Mouse (Mus musculus) CH12.LX (cell line): ENCODE data around the gene Cmip. TPM values are rescaled to one million over a fixed set of nuclear protein-coding genes. Genes with fewer than 3 reads are reported as not detected.

Source experiments
- DNase-seq: peaks from one replicate; pipeline ENCODE4 v3.0.0-alpha.2; 2013; ENCODE audit errors: extremely low read depth
- H3K27ac ChIP-seq: 2 replicates; pipeline ENCODE4 v1.5.1; 2012; ENCODE audit warnings: low read depth, mild to moderate bottlenecking, control low read depth, moderate library complexity; ENCODE audit not compliant: insufficient read depth
- H3K27me3 ChIP-seq: replicated peaks from 2 replicates; pipeline ENCODE3; 2012; ENCODE audit warnings: inconsistent platforms
- H3K36me3 ChIP-seq, 2 experiments: replicated peaks in 1 of 2; 2 replicates each; pipeline versions ENCODE3 to v1.6.1; 2012; ENCODE audit warnings: inconsistent platforms in 1 of 2, low read length in 1 of 2, mild to moderate bottlenecking in 1 of 2, mixed read lengths in 1 of 2, moderate library complexity in 1 of 2; ENCODE audit not compliant: control insufficient read depth in 1 of 2, insufficient read depth in 1 of 2
- H3K4me1 ChIP-seq, 2 experiments: 2 replicates each; pipeline ENCODE4 v1.6.1; 2012; ENCODE audit warnings: inconsistent platforms in 1 of 2, moderate library complexity in 1 of 2; ENCODE audit not compliant: insufficient read depth in 2 of 2, control insufficient read depth in 1 of 2
- H3K4me2 ChIP-seq: 2 replicates; pipeline ENCODE4 v1.6.1; 2012; ENCODE audit warnings: low read depth, mild to moderate bottlenecking, control low read depth; ENCODE audit not compliant: poor library complexity, insufficient read depth, severe bottlenecking
- H3K4me3 ChIP-seq, 3 experiments: fragments of 150-350 bp in 1 of 3; sonication (generic) in 1 of 3; replicated peaks in 1 of 3; 2 replicates each; pipeline versions ENCODE3 to v1.5.1; 2011 to 2012; ENCODE audit warnings: low read depth in 2 of 3, low read length in 2 of 3, mild to moderate bottlenecking in 2 of 3, moderate library complexity in 2 of 3, control low read depth in 1 of 3, improper control_type of control experiment in 1 of 3, inconsistent platforms in 1 of 3, mixed read lengths in 1 of 3; ENCODE audit not compliant: poor library complexity in 1 of 3
- H3K79me2 ChIP-seq: replicated peaks from 2 replicates; pipeline ENCODE4 v1.6.1; 2012; ENCODE audit warnings: mild to moderate bottlenecking, moderate library complexity; ENCODE audit not compliant: control insufficient read depth, poor library complexity, insufficient read depth, severe bottlenecking; ENCODE audit errors: extremely low read depth
- H3K9ac ChIP-seq: 2 replicates; pipeline ENCODE4 v1.6.1; 2012; ENCODE audit warnings: low read depth, mild to moderate bottlenecking, control low read depth, moderate library complexity; ENCODE audit not compliant: insufficient read depth
- H3K9me3 ChIP-seq: replicated peaks from 2 replicates; pipeline ENCODE3; 2012; ENCODE audit warnings: low read length, inconsistent platforms, mixed read lengths
- BHLHE40 ChIP-seq: IDR thresholded peaks from 2 replicates; pipeline ENCODE4 v1.6.1; 2011; ENCODE audit warnings: mild to moderate bottlenecking, low read depth, low read length, improper control_type of control experiment
- CHD2 ChIP-seq: IDR thresholded peaks from 2 replicates; pipeline ENCODE4 v1.6.1; 2011; ENCODE audit warnings: low read length, improper control_type of control experiment
- ELF1 ChIP-seq: IDR thresholded peaks from 2 replicates; pipeline ENCODE4 v1.6.1; 2014; ENCODE audit warnings: low read depth, mild to moderate bottlenecking, inconsistent platforms, low read length, improper control_type of control experiment
- ETS1 ChIP-seq: conservative IDR thresholded peaks from 2 replicates; pipeline ENCODE4 v1.6.1; 2012; ENCODE audit warnings: low read depth, mild to moderate bottlenecking, inconsistent platforms, low read length, improper control_type of control experiment, moderate library complexity
- GABPA ChIP-seq: IDR thresholded peaks from 2 replicates; pipeline ENCODE4 v1.6.1; 2012; ENCODE audit warnings: low read depth, low read length, improper control_type of control experiment, inconsistent platforms; ENCODE audit not compliant: insufficient replicate concordance
- JUN ChIP-seq: IDR thresholded peaks from 2 replicates; pipeline ENCODE4 v1.6.1; 2011; ENCODE audit warnings: low read depth, mild to moderate bottlenecking, low read length, improper control_type of control experiment, moderate library complexity; ENCODE audit not compliant: insufficient read depth
- KAT2A ChIP-seq: IDR thresholded peaks from 2 replicates; pipeline ENCODE4 v1.6.1; 2012; ENCODE audit warnings: low read length, improper control_type of control experiment, inconsistent platforms; ENCODE audit not compliant: insufficient replicate concordance
- MAX ChIP-seq: IDR thresholded peaks from 2 replicates; pipeline ENCODE4 v1.6.1; 2011; ENCODE audit warnings: low read length, improper control_type of control experiment
- MAZ ChIP-seq: IDR thresholded peaks from 2 replicates; pipeline ENCODE4 v1.6.1; 2012; ENCODE audit warnings: low read depth, mild to moderate bottlenecking, inconsistent platforms, low read length, improper control_type of control experiment, moderate library complexity
- MYC ChIP-seq: IDR thresholded peaks from 2 replicates; pipeline ENCODE4 v1.6.1; 2011; ENCODE audit warnings: low read depth, mild to moderate bottlenecking, improper control_type of control experiment, low read length
- RCOR1 ChIP-seq: conservative IDR thresholded peaks from 2 replicates; pipeline ENCODE4 v1.6.1; 2012; ENCODE audit warnings: low read depth, mild to moderate bottlenecking, inconsistent platforms, low read length, improper control_type of control experiment
- TBP ChIP-seq: conservative IDR thresholded peaks from 2 replicates; pipeline ENCODE4 v1.6.1; 2011; ENCODE audit warnings: low read depth, low read length, improper control_type of control experiment
- USF1 ChIP-seq: IDR thresholded peaks from 2 replicates; pipeline ENCODE4 v1.6.1; 2014; ENCODE audit warnings: low read depth, mild to moderate bottlenecking, inconsistent platforms, low read length, improper control_type of control experiment
- ZC3H11A ChIP-seq: IDR thresholded peaks from 2 replicates; pipeline ENCODE4 v1.6.1; 2012; ENCODE audit warnings: low read depth, mild to moderate bottlenecking, inconsistent platforms, low read length, improper control_type of control experiment
- ZMIZ1 ChIP-seq: IDR thresholded peaks from 2 replicates; pipeline ENCODE4 v1.6.1; 2012; ENCODE audit warnings: low read depth, mild to moderate bottlenecking, inconsistent platforms, low read length, improper control_type of control experiment
- ZNF384 ChIP-seq: IDR thresholded peaks from 2 replicates; pipeline ENCODE4 v1.6.1; 2012; ENCODE audit warnings: low read depth, low read length, improper control_type of control experiment, inconsistent platforms
- dilution Hi-C: fragments of 300-500 bp; cut with MboI; formaldehyde crosslinking; loops from 2 replicates; pipeline ENCODE4 v1.14.3; 2020; ENCODE audit warnings: low sequenced_read_pairs; ENCODE audit not compliant: extremely low pct_unique_long_range_greater_than_20kb, extremely low pct_ligation_motif_present
- in situ Hi-C: fragments of 300-500 bp; cut with MboI; formaldehyde crosslinking; loops from 3 replicates; pipeline ENCODE4 v1.14.3; 2019; ENCODE audit warnings: low sequenced_read_pairs, low pct_ligation_motif_present, low pct_unique_long_range_greater_than_20kb, mixed read lengths
- polyA plus RNA-seq: library from polyadenylated mRNA; unstranded; fragments of >175 nt; gene quantifications from 2 replicates; pipeline ENCODE4 v1.2.1, GENCODE M21; 2012; ENCODE audit warnings: low read depth; ENCODE audit not compliant: insufficient read length
- total RNA-seq, 2 experiments: library from RNA; depleted of rRNA; stranded (reverse); fragments of 300-350 nt in 1 of 2; fragments of >200 nt in 1 of 2; gene quantifications; 2 replicates each; pipeline ENCODE4 v1.2.3; 2012 to 2014

Cmip gene
- total and polyA plus RNA-seq, 3 experiments = 5.2 to 39.0 (median 16.5) TPM

GRCm38 (mm10) chr8:117289016-117289415, 32.2 kb downstream of the Cmip start:
- Histone ChIP-seq H3K36me3 (peaks cover 6 to 63% of the 10 kb centered on the region in 2 experiments), H3K27me3 (no peaks in the 10 kb centered on the region), H3K27ac (no peak overlapping the region), H3K4me1 (peaks cover 20 to 92% of the 10 kb centered on the region in 2 experiments), H3K4me2 (no peak overlapping the region), H3K4me3 (no peak overlapping the region), H3K9ac (no peak overlapping the region), H3K9me3 (peaks cover 6% of the 10 kb centered on the region), H3K79me2 (peaks cover 29% of the 10 kb centered on the region)
- no peak for DNase-seq
- in situ Hi-C loops = no loop called here
- TF ChIP-seq TBP (no peak), ZC3H11A (no peak), MAX (no peak)
- dilution Hi-C loops = no loop called here

GRCm38 (mm10) chr8:117290506-117290905, 33.6 kb downstream of the Cmip start:
- no peak overlapping the region for H3K4me3 ChIP-seq
- H3K9ac ChIP-seq = no peak overlapping the region
- dilution Hi-C loops = no loop called here
- TF ChIP-seq MAX (no peak), MYC (no peak), KAT2A (no peak), RCOR1 (no peak), GABPA (no peak), CHD2 (no peak), TBP (no peak), ELF1 (no peak), USF1 (no peak), MAZ (no peak), ETS1 (no peak), JUN (no peak), BHLHE40 (no peak), ZMIZ1 (no peak), ZNF384 (no peak)
- no peak overlapping the region for H3K4me2 ChIP-seq
- H3K27me3 ChIP-seq = no peaks in the 10 kb centered on the region
- H3K4me1 ChIP-seq = peaks cover 16 to 92% of the 10 kb centered on the region in 2 experiments
- H3K27ac ChIP-seq = no peak overlapping the region
- H3K9me3 ChIP-seq = peaks cover 6% of the 10 kb centered on the region
- in situ Hi-C loops = no loop called here
- DNase-seq = no peak
- peaks cover 26% of the 10 kb centered on the region for H3K79me2 ChIP-seq
- peaks cover 6 to 72% of the 10 kb centered on the region in 2 experiments for H3K36me3 ChIP-seq
